Mouse (Mus musculus) liver, postnatal 0 days (tissue): ENCODE measurements around the gene Ssh2.

Source experiments
- CTCF ChIP-seq: sonication (generic); IDR thresholded peaks from 2 replicates; pipeline ENCODE4 v1.5.1; 2016; ENCODE audit warnings: antibody characterized with exemption, low read depth
- EP300 ChIP-seq: IDR thresholded peaks from 2 replicates; pipeline ENCODE4 v1.6.1; 2016; ENCODE audit warnings: antibody characterized with exemption, low read depth, mild to moderate bottlenecking

DNA sequence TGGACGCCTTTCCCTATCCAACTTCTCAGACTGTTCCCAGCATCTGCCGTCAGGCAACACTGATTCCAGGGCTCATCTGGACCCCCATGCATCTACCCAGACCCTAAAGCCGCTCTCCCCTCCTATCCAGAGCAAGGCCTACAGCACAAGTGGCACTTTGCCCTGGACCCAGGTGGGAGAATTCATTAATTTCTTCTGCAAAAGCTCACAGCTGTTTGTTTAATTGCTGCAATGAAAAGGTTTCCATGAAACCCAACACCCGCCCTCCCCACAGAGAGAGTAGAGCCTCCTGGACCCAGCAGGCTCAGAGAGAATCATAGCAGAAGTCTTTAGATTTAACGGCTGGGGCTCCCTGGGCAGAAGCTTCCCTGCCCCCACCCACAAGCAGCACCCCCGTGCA, 269.1 kb downstream of the Ssh2 start:
- TF ChIP-seq CTCF (no peak), EP300 (no peak)
